ENCODE assay signal across 9 mouse cellular contexts in the genomic region with DNA sequence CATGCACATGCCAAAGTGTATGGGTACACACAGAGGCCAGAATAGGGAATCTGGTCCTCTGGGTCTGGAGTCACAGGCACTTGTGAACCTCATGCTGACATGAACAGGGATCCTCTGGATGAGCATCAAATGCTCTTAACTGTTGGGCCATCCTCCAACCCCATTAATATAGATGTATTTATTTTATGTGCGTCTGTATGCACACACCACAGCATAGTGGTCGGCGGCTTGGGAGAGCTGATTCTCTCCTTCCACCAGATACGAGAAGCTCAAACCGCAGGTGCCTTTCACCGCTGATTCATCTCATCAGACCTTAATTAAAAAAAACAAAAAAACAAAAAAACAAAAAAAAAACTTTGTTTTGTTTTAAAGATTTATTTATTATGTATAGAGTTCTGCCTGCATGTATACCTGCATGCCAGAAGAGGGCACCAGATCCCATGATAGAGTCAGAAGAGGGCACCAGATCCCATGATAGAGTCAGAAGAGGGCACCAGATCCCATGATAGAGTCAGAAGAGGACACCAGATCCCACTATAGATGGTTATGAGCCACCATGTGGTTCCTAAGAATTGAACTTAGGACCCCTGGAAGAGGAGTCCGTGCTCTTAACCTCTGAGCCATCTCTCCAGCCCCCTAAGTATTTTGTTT.
DNase-seq lines count a peak whose midpoint lies in the region; ATAC-seq and TF ChIP-seq lines count a peak whose summit lies in the region.
"Had no signal": no experiment of that assay in that cellular context is flagged by ENCODE, and none has a peak within 500 bp of the region (broad histone marks: within the 10 kb centered on the region; RNA-seq: fewer than 3 reads in every experiment).

No protein-coding gene starts in this region.

- H3K9me3 ChIP-seq in forebrain, embryonic 11.5 days (ENCODE audit: control insufficient read depth, low read length): no peaks in the 10 kb centered on the region
- no peaks in the 10 kb centered on the region for H3K9me3 ChIP-seq in forebrain, embryonic 12.5 days
- no peaks in the 10 kb centered on the region for H3K9me3 ChIP-seq in heart, embryonic 12.5 days (replicated peaks)
- no peaks in the 10 kb centered on the region for H3K9me3 ChIP-seq in stomach, postnatal 0 days (ENCODE audit: control insufficient read depth, low read length)
- H3K9me3 ChIP-seq: heart, embryonic 13.5 days had no signal

- ATAC-seq in forebrain, embryonic 11.5 days (replicated peaks; ENCODE audit: low FRiP score): 0 out of 2 replicates have a peak, but pooled peaks have one; percentile 5
- no peak for ATAC-seq in forebrain, embryonic 12.5 days (ENCODE audit: low FRiP score)
- no peak for ATAC-seq in heart, embryonic 12.5 days (ENCODE audit: insufficient number of reproducible peaks, low FRiP score)
- peak; percentile 28; the same call in 1 of the 2 replicates for ATAC-seq in stomach, postnatal 0 days (ENCODE audit: low FRiP score, low TSS enrichment)

- no peak for TF ChIP-seq EP300 in stomach, postnatal 0 days (optimal IDR thresholded peaks at IDR 0.05)

- WGBS in forebrain, embryonic 11.5 days: 74% methylated on average over 7 of the region's 7 CpGs
- 74% methylated on average over 7 of the region's 7 CpGs for WGBS in forebrain, embryonic 12.5 days
- 65% methylated on average over 7 of the region's 7 CpGs for WGBS in heart, embryonic 12.5 days
- 63% methylated on average over 7 of the region's 7 CpGs for WGBS in stomach, postnatal 0 days

- no peaks in the 10 kb centered on the region for H3K27me3 ChIP-seq in forebrain, embryonic 11.5 days (ENCODE audit: control insufficient read depth, insufficient read depth, low read length)
- no peaks in the 10 kb centered on the region for H3K27me3 ChIP-seq in forebrain, embryonic 12.5 days
- H3K27me3 ChIP-seq in heart, embryonic 12.5 days (replicated peaks): no peaks in the 10 kb centered on the region
- H3K27me3 ChIP-seq in stomach, postnatal 0 days (ENCODE audit: control insufficient read depth, insufficient read depth, low read length): no peaks in the 10 kb centered on the region
- H3K27me3 ChIP-seq: heart, embryonic 13.5 days had no signal

- H3K4me1 ChIP-seq in forebrain, embryonic 11.5 days (replicated peaks; ENCODE audit: control insufficient read depth, insufficient read depth, low read length): no peaks in the 10 kb centered on the region
- H3K4me1 ChIP-seq in forebrain, embryonic 12.5 days: no peaks in the 10 kb centered on the region
- H3K4me1 ChIP-seq in heart, embryonic 12.5 days (replicated peaks): peaks cover 50% of the 10 kb centered on the region
- no peaks in the 10 kb centered on the region for H3K4me1 ChIP-seq in stomach, postnatal 0 days (replicated peaks; ENCODE audit: control insufficient read depth, insufficient read depth)

- H3K4me2 ChIP-seq in forebrain, embryonic 11.5 days (ENCODE audit: low read depth, low read length, severe bottlenecking): no peak overlapping the region
- H3K4me2 ChIP-seq in forebrain, embryonic 12.5 days: no peak overlapping the region
- H3K4me2 ChIP-seq in heart, embryonic 12.5 days: no peak overlapping the region
- no peak overlapping the region for H3K4me2 ChIP-seq in stomach, postnatal 0 days (replicated peaks; ENCODE audit: low read depth)
- H3K4me2 ChIP-seq: heart, embryonic 13.5 days had no signal

- peak; percentile 90 for TF ChIP-seq CTCF in stomach, postnatal 0 days (IDR thresholded peaks at IDR 0.05; ENCODE audit: low read depth)

- H3K4me3 ChIP-seq in forebrain, embryonic 11.5 days (ENCODE audit: low read depth, low read length): no peak overlapping the region
- no peak overlapping the region for H3K4me3 ChIP-seq in forebrain, embryonic 12.5 days (replicated peaks)
- H3K4me3 ChIP-seq in heart, embryonic 12.5 days: no peak overlapping the region
- H3K4me3 ChIP-seq in stomach, postnatal 0 days (ENCODE audit: low read depth, low read length): no peak overlapping the region
- H3K4me3 ChIP-seq: heart, embryonic 13.5 days had no signal

- no peak overlapping the region for H3K9ac ChIP-seq in forebrain, embryonic 11.5 days (ENCODE audit: low read length)
- no peak overlapping the region for H3K9ac ChIP-seq in forebrain, embryonic 12.5 days
- H3K9ac ChIP-seq in heart, embryonic 12.5 days: no peak overlapping the region
- H3K9ac ChIP-seq in stomach, postnatal 0 days (ENCODE audit: low read length): no peak overlapping the region

- H3K27ac ChIP-seq in forebrain, embryonic 11.5 days (ENCODE audit: low read depth, low read length): no peak overlapping the region
- H3K27ac ChIP-seq in forebrain, embryonic 12.5 days: no peak overlapping the region
- H3K27ac ChIP-seq in heart, embryonic 12.5 days (ENCODE audit: poor library complexity, severe bottlenecking): peak overlapping the region; percentile 41; the same call in 1 of the 2 replicates
- H3K27ac ChIP-seq in stomach, postnatal 0 days (replicated peaks): no peak overlapping the region

- no peak for DNase-seq in forebrain, embryonic 11.5 days (ENCODE audit: low spot score)
- peak; percentile 57 for DNase-seq in right cerebral cortex, adult 18-20 months
- no peak for DNase-seq in right cerebral cortex, postnatal 25 days
- peak; percentile 82 for DNase-seq in brain, adult 2 months (ENCODE audit: low read depth, low spot score)
- peak; percentile 54 to 71 for DNase-seq in lung, adult 18-20 months
- DNase-seq in stomach, postnatal 0 days (ENCODE audit: low spot score): no peak

- H3K36me3 ChIP-seq in forebrain, embryonic 11.5 days (ENCODE audit: control insufficient read depth, insufficient read depth, low read length): no peaks in the 10 kb centered on the region
- H3K36me3 ChIP-seq in forebrain, embryonic 12.5 days (replicated peaks): no peaks in the 10 kb centered on the region
- no peaks in the 10 kb centered on the region for H3K36me3 ChIP-seq in heart, embryonic 12.5 days
- H3K36me3 ChIP-seq in stomach, postnatal 0 days (ENCODE audit: control insufficient read depth, insufficient read depth, low read length): no peaks in the 10 kb centered on the region
- H3K36me3 ChIP-seq: heart, embryonic 13.5 days had no signal

Comparison
In these comparisons a context has a peak if more than half of its experiments do, and no peak if none do; other contexts are left out.
1. ATAC-seq: peak in forebrain, embryonic 11.5 days (single experiment) and stomach, postnatal 0 days (single experiment); none in forebrain, embryonic 12.5 days (single experiment) and heart, embryonic 12.5 days (single experiment).
2. DNase-seq: peak in right cerebral cortex, adult 18-20 months (single experiment), brain, adult 2 months (single experiment) and lung, adult 18-20 months (2 of 2); none in forebrain, embryonic 11.5 days (single experiment), right cerebral cortex, postnatal 25 days (single experiment) and stomach, postnatal 0 days (single experiment).